Comparison of ENCODE assay signal across 8 mouse cellular contexts in genomic region chr4:124843493-124843892, GRCm38 (mm10). TPM values are rescaled to one million over a fixed set of nuclear protein-coding genes. Genes with fewer than 3 reads are reported as not detected.
DNase-seq lines count a peak whose midpoint lies in the region; ATAC-seq and TF ChIP-seq lines count a peak whose summit lies in the region.

No protein-coding gene starts in this region.

- 0 out of 2 replicates have a peak, but pooled peaks cover 4% of the 10 kb centered on the region for H3K9me3 ChIP-seq in limb, embryonic 13.5 days

- TF ChIP-seq POLR2A in bone marrow macrophage, adult 2 months (IDR thresholded peaks at IDR 0.05; ENCODE audit: borderline replicate concordance, low read depth, low read length), result no peak

- intact Hi-C loops in heart, postnatal 14 days (cut with DNase I), result no loop called here

- H3K27me3 ChIP-seq in limb, embryonic 13.5 days, result no peaks in the 10 kb centered on the region

- DNase-seq in cerebellum, adult 18-20 months, result peak; percentile 43 to 58
- DNase-seq in cerebellum, adult 11 months, result no peak
- peak; percentile 53 for DNase-seq in A20 (ENCODE audit: low read depth, low spot score)
- DNase-seq in heart, postnatal 14 days, result peak; percentile 19 to 46
- no peak for DNase-seq in right cerebral cortex, postnatal 36 days (ENCODE audit: low spot score in 2 of 2)

- H3K4me2 ChIP-seq in limb, embryonic 13.5 days (replicated peaks), result no peak overlapping the region

- H3K4me3 ChIP-seq in bone marrow macrophage, adult 2 months (ENCODE audit: insufficient read depth, low read length), result no peak overlapping the region
- no peak overlapping the region for H3K4me3 ChIP-seq in limb, embryonic 13.5 days

- H3K27ac ChIP-seq in bone marrow macrophage, adult 2 months (ENCODE audit: insufficient read depth, low read depth, low read length), result no peak overlapping the region
- H3K27ac ChIP-seq in limb, embryonic 13.5 days, result no peak overlapping the region

- peaks cover 70% of the 10 kb centered on the region for H3K36me3 ChIP-seq in limb, embryonic 13.5 days

- no peaks in the 10 kb centered on the region for H3K4me1 ChIP-seq in bone marrow macrophage, adult 2 months (ENCODE audit: control insufficient read depth, insufficient read depth, low read length)
- peaks cover 6% of the 10 kb centered on the region; the same call in 1 of the 2 replicates for H3K4me1 ChIP-seq in limb, embryonic 13.5 days

- 59% methylated on average over 11 of the region's 11 CpGs for WGBS in limb, embryonic 13.5 days

- ATAC-seq in limb, embryonic 13.5 days (ENCODE audit: low FRiP score, low read depth), result peak; percentile 34; the same call in 1 of the 2 replicates
- peak; percentile 64 for ATAC-seq in monocyte, adult 5-6 weeks (replicated peaks; ENCODE audit: insufficient number of reproducible peaks, low FRiP score, low TSS enrichment, poor library complexity, severe bottlenecking)

- 0 out of 2 replicates have a peak, but pooled peaks have one; percentile 21 for TF ChIP-seq CTCF in bone marrow macrophage, adult 2 months (IDR thresholded peaks at IDR 0.05; ENCODE audit: low read depth, low read length)

- no peak overlapping the region for H3K9ac ChIP-seq in limb, embryonic 13.5 days

RNA-seq across cellular contexts. Expression of gene Yrdc, which starts 7.0 kb away (rescaled TPM):
- 18.6 and 20.2 TPM in 2 replicates for polyA plus RNA-seq in bone marrow macrophage, adult 2 months (2012; ENCODE audit: insufficient read depth, insufficient read length, missing spikeins)
- 10 to 100 TPM; 17.5 to 17.9 TPM for total RNA-seq in heart, postnatal 14 days (2021)
- polyA plus RNA-seq in limb, embryonic 13.5 days (2015; fragmentation: Nextera tagmentation; extraction: Ambion mirVana), result 32.1 and 37.1 TPM in 2 replicates
- total RNA-seq in monocyte, adult 5-6 weeks (2017), result 28.9 to 39.6 TPM (median 38.2 TPM) in 3 replicates

RNA-seq across cellular contexts. Expression of gene 1110065P20Rik, which starts 7.5 kb away (rescaled TPM):
- polyA plus RNA-seq in bone marrow macrophage, adult 2 months (2012; ENCODE audit: insufficient read depth, insufficient read length, missing spikeins), result 7.6 and 9.5 TPM in 2 replicates
- total RNA-seq in heart, postnatal 14 days (2021), result 10 to 100 TPM; 23.9 to 24.8 TPM
- polyA plus RNA-seq in limb, embryonic 13.5 days (2015; fragmentation: Nextera tagmentation; extraction: Ambion mirVana), result 55.0 and 56.9 TPM in 2 replicates
- 5.5 to 6.7 TPM (median 6.5 TPM) in 3 replicates for total RNA-seq in monocyte, adult 5-6 weeks (2017)

RNA-seq across cellular contexts. Expression of gene Maneal, which starts 18.5 kb away (rescaled TPM):
- polyA plus RNA-seq in bone marrow macrophage, adult 2 months (2012; ENCODE audit: insufficient read depth, insufficient read length, missing spikeins), result not detected in 2 replicates
- total RNA-seq in heart, postnatal 14 days (2021), result under 1 TPM; 0.10 to 0.17 TPM
- polyA plus RNA-seq in limb, embryonic 13.5 days (2015; fragmentation: Nextera tagmentation; extraction: Ambion mirVana), result 0.67 and 0.70 TPM in 2 replicates
- 0.53 to 0.76 TPM in 2 of 3 replicates, not detected in the other for total RNA-seq in monocyte, adult 5-6 weeks (2017)

RNA-seq across cellular contexts. Expression of gene Epha10, which starts 37.2 kb away (rescaled TPM):
- not detected in 2 replicates for polyA plus RNA-seq in bone marrow macrophage, adult 2 months (2012; ENCODE audit: insufficient read depth, insufficient read length, missing spikeins)
- not detected for total RNA-seq in heart, postnatal 14 days (2021)
- 0.08 and 0.17 TPM in 2 replicates for polyA plus RNA-seq in limb, embryonic 13.5 days (2015; fragmentation: Nextera tagmentation; extraction: Ambion mirVana)
- not detected in 3 replicates for total RNA-seq in monocyte, adult 5-6 weeks (2017)

RNA-seq across cellular contexts. Expression of gene Mtf1, which starts 41.6 kb away (rescaled TPM):
- 12.0 and 13.1 TPM in 2 replicates for polyA plus RNA-seq in bone marrow macrophage, adult 2 months (2012; ENCODE audit: insufficient read depth, insufficient read length, missing spikeins)
- 10 to 100 TPM; 12.8 to 15.7 TPM for total RNA-seq in heart, postnatal 14 days (2021)
- polyA plus RNA-seq in limb, embryonic 13.5 days (2015; fragmentation: Nextera tagmentation; extraction: Ambion mirVana), result 12.1 and 14.0 TPM in 2 replicates
- total RNA-seq in monocyte, adult 5-6 weeks (2017), result 33.8 to 50.2 TPM (median 34.0 TPM) in 3 replicates

Comparison
In these comparisons a context has a peak if more than half of its experiments do, and no peak if none do; other contexts are left out.
1. DNase-seq: peak in cerebellum, adult 18-20 months (2 of 2), A20 (single experiment) and heart, postnatal 14 days (2 of 2); none in cerebellum, adult 11 months (single experiment) and right cerebral cortex, postnatal 36 days (0 of 2).